10 mouse cellular contexts compared by ENCODE assay signal in genomic region chr6:115316811-115317221, GRCm38 (mm10). TPM values are rescaled to one million over a fixed set of nuclear protein-coding genes. Genes with fewer than 3 reads are reported as not detected.
DNase-seq lines count a peak whose midpoint lies in the region; ATAC-seq and TF ChIP-seq lines count a peak whose summit lies in the region.
"Had no signal": no experiment of that assay in that cellular context is flagged by ENCODE, and none has a peak within 500 bp of the region (broad histone marks: within the 10 kb centered on the region; RNA-seq: fewer than 3 reads in every experiment).

No protein-coding gene starts in this region.

- TF ChIP-seq CTCF in bone marrow macrophage, adult 2 months (IDR thresholded peaks at IDR 0.05; ENCODE audit: low read depth, low read length), result no peak
- TF ChIP-seq CTCF in hindbrain, postnatal 0 days (IDR thresholded peaks at IDR 0.05; ENCODE audit: low read depth), result no peak

- H3K4me1 ChIP-seq in bone marrow macrophage, adult 2 months (ENCODE audit: control insufficient read depth, insufficient read depth, low read length), result peaks cover 40% of the 10 kb centered on the region
- no peaks in the 10 kb centered on the region for H3K4me1 ChIP-seq in hindbrain, postnatal 0 days (ENCODE audit: insufficient read depth, low read length)

- intact Hi-C loops in left cerebral cortex, postnatal 4 days (cut with DNase I), result no loop called here
- intact Hi-C loops in left cerebral cortex, postnatal 25 days (cut with DNase I), result no loop called here
- intact Hi-C loops in heart, postnatal 10 days (cut with DNase I), result no loop called here

- no peaks in the 10 kb centered on the region for H3K36me3 ChIP-seq in myocyte (ENCODE audit: control insufficient read depth, insufficient read depth)
- H3K36me3 ChIP-seq in hindbrain, postnatal 0 days (ENCODE audit: insufficient read depth, low read length), result no peaks in the 10 kb centered on the region

- no peaks in the 10 kb centered on the region for H3K79me2 ChIP-seq in myocyte (ENCODE audit: control insufficient read depth, insufficient read depth)

- H3ac ChIP-seq in myocyte (ENCODE audit: control insufficient read depth, insufficient read length), result no peak overlapping the region

- H3K4me3 ChIP-seq in bone marrow macrophage, adult 2 months (ENCODE audit: insufficient read depth, low read length), result no peak overlapping the region
- H3K4me3 ChIP-seq in myocyte, result no peak overlapping the region
- no peak overlapping the region for H3K4me3 ChIP-seq in hindbrain, postnatal 0 days (ENCODE audit: low read length)

- ATAC-seq in hindbrain, postnatal 0 days, result no peak
- ATAC-seq: midbrain, embryonic 16.5 days had no signal

- no peak for TF ChIP-seq POLR2A in bone marrow macrophage, adult 2 months (IDR thresholded peaks at IDR 0.05; ENCODE audit: borderline replicate concordance, low read depth, low read length)
- no peak for TF ChIP-seq POLR2A in myocyte (IDR thresholded peaks at IDR 0.05; ENCODE audit: insufficient read length, low read depth)

- H3K27ac ChIP-seq in bone marrow macrophage, adult 2 months (ENCODE audit: insufficient read depth, low read depth, low read length), result peak overlapping the region; percentile 11; the same call in 1 of the 2 replicates
- no peak overlapping the region for H3K27ac ChIP-seq in hindbrain, postnatal 0 days
- H3K27ac ChIP-seq: liver, embryonic 14.5 days had no signal

- DNase-seq in left cerebral cortex, postnatal 4 days, result peak; percentile 22
- no peak for DNase-seq in left cerebral cortex, postnatal 25 days (ENCODE audit: low spot score in 2 of 2)
- peak; percentile 13 to 28 for DNase-seq in heart, postnatal 10 days
- no peak for DNase-seq in hindbrain, postnatal 0 days (ENCODE audit: low spot score)
- no peak for DNase-seq in thymus, postnatal 36 days

- no peak overlapping the region for H3K9ac ChIP-seq in hindbrain, postnatal 0 days (replicated peaks; ENCODE audit: low read length)
- H3K9ac ChIP-seq: liver, embryonic 14.5 days had no signal

- H3K4me2 ChIP-seq in myocyte (ENCODE audit: low read depth), result peak overlapping the region; percentile 72
- H3K4me2 ChIP-seq in hindbrain, postnatal 0 days (ENCODE audit: low read depth, low read length), result no peak overlapping the region

- H3K27me3 ChIP-seq in myocyte (ENCODE audit: control insufficient read depth, insufficient read depth, insufficient read length), result no peaks in the 10 kb centered on the region
- H3K27me3 ChIP-seq in hindbrain, postnatal 0 days (ENCODE audit: insufficient read depth, low read length), result no peaks in the 10 kb centered on the region

- H3K9me3 ChIP-seq in hindbrain, postnatal 0 days (ENCODE audit: low read length), result no peaks in the 10 kb centered on the region

- 68% methylated on average over 11 of the region's 11 CpGs for WGBS in hindbrain, postnatal 0 days

TF ChIP-seq in myocyte, 11 proteins besides CTCF, POLR2A, EP300 and RAD21:
- TF ChIP-seq MYOD1 (IDR thresholded peaks at IDR 0.05; ENCODE audit: control insufficient read depth in 1 of 3, insufficient read length in 2 of 3, low read depth in 2 of 3), result no peak
- TF ChIP-seq CEBPB (IDR thresholded peaks at IDR 0.05; ENCODE audit: insufficient read depth, poor library complexity, severe bottlenecking), result no peak
- peak; percentile 84 for TF ChIP-seq USF1 (IDR thresholded peaks at IDR 0.05; ENCODE audit: low read depth)

RNA-seq across cellular contexts. Expression of gene Pparg, which starts 43.9 kb away (rescaled TPM):
- 1 to 10 TPM; 1.0 to 2.0 TPM for total RNA-seq in left cerebral cortex, postnatal 4 days (2021)
- 1 to 10 TPM; 5.5 to 6.2 TPM for total RNA-seq in left cerebral cortex, postnatal 25 days (2021)
- polyA plus RNA-seq in bone marrow macrophage, adult 2 months (2012; ENCODE audit: insufficient read depth, insufficient read length, missing spikeins), result 32.2 and 41.1 TPM in 2 replicates
- 10 to 100 TPM; 13.9 to 32.2 TPM for total RNA-seq in heart, postnatal 10 days (2021)
- polyA plus RNA-seq in myocyte (2012; fragmentation: generic; extraction: Trizol), result 2.2 TPM
- 0.26 TPM in 1 of 2 replicates, not detected in the other for total RNA-seq in hindbrain, postnatal 0 days (2014; rRNA removed)
- polyA plus RNA-seq in hindbrain, postnatal 0 days (2015; fragmentation: Nextera tagmentation; extraction: Ambion mirVana), result 0.26 and 0.46 TPM in 2 replicates
- polyA plus RNA-seq: forebrain, embryonic 11.5 days had no signal

Comparison
In these comparisons a context has a peak if more than half of its experiments do, and no peak if none do; other contexts are left out.
1. DNase-seq: peak in left cerebral cortex, postnatal 4 days (single experiment) and heart, postnatal 10 days (2 of 2); none in left cerebral cortex, postnatal 25 days (0 of 2), hindbrain, postnatal 0 days (single experiment) and thymus, postnatal 36 days (0 of 2).